Mouse (Mus musculus): ENCODE measurements around the gene Nav2.

The Nav2 gene

GRCm38 (mm10) chr7:49468492-49469205, 560.1 kb downstream of the Nav2 start:
- no peak for DNase-seq

DNA sequence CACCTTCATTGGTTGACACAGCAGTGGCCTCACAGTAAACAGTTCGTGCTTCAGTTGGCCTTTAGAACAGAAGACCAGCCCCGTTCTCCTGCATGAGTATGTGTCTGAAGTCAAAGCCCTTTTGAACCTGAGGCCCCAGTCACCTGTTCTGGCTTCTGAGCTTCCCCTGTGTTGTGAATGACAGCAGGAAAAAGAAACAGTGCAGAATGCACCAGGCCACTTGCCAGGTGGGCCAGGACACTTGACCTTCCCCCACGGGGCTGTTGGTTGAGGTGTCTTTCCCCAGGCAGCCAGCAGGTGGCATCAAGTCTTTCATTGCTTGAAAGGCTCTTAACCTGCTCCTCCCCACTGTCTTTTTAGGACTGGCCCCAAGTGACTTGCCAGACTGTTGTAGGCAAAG, 562.8 kb downstream of the Nav2 start:
- peak; percentile 76 for DNase-seq

DNA sequence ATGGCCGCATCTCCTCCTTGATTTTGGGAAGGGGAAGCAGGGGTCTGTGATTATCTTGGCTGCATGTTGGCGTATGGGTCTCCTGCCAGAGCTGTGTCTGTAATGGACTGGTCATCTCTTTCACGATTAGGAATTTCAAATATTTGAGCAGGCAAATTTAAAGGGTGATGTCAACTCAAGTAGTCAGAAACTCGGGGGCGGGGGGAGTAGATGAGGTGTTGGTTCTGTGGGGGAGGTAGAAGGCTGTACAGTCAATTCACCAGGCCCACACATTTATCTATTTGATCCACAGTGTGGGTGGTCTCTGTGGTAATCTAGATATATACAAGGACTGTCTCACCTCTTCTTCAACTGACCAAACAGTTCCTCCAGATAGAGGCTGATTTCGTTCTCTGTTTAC, 566.8 kb downstream of the Nav2 start:
- DNase-seq = no peak

- no peak for DNase-seq
These were observed 567.6 kb downstream of the Nav2 start for GRCm38 (mm10) chr7:49476163-49476562.

GRCm38 (mm10) chr7:49476666-49477065, 568.1 kb downstream of the Nav2 start:
- peak; percentile 84 for DNase-seq

DNA sequence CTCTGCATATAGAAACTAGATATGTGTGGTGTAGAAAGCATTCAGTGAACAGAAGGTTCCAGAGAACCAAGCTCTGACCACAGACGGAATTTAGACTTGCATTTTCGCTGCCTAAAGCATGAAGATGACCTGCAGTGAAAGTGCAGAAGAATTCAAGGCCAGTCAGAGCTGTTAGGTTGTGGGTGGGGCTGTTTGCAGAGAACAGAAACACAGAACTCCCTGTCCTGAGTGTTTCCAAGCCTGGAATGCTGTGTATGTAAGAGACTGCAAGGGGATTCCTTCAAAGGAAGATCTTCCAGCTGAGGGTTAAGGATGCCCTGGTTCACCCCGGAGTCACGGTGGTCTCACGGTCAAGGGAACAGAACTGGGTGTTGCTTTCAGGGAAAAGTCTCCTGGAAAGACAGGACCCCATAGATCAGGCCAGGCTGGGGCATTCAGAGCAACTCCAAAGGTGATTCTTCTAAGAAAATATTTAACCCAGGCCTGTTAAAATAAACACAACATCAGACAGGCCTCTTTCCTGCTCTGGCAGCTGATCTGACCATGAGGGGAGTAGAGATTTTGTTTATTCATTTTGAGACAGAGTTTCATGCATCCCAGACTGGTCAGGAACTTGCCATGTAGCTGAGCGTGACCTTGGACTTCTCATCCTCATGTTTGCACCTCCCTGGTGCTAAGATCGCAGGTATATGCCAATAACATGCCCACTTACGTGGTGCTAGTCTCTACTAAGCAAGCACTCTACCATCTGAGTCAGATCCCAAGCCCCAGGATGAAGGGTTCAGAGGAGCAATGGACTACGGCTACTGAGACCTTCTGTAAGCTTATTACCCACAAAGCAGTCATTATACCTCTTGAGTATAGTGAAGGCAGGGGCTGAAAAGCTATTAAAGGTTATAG, 568.8 kb downstream of the Nav2 start:
- DNase-seq = no peak

DNA sequence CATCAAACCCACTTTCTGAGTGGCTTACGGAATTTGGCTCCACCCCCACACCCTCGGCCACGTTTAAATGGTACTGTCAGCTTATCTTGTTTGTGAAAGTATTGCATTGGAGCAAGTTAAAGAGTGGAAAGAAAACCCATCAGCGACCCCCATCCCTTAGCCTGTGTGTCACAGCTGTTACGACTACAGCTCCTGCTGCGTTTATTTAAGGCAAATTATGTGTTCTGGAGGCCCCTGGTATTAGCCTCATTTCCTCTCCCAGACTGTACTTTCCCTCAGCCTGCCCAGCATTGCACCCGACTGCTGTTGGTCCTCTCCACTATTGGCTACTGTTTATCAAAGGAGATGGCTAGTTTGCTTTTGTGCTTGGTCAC, 569.4 kb downstream of the Nav2 start:
- DNase-seq = no peak

DNA sequence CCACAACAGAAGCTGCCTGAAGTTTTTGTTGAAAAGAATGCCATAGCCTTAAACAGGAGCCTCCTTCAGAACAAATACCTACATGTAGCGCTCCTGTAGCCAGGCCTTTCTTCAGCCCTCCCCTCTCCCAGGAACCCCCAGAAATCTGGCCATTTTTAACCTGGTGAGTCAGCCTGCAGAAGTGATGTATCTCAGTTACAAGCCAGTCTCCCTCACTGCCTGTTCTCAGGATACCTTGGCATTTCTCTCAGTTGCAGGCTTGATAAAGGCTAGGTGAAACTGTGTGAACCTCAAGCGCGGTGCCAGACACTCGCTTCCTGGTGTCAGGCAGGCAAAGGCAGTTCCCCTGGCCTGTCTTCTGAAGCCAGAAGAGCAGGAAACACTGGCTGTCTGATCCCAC, 570.4 kb downstream of the Nav2 start:
- DNase-seq = no peak

- DNase-seq = no peak
These were observed 572.4 kb downstream of the Nav2 start for GRCm38 (mm10) chr7:49480962-49481361.

DNA sequence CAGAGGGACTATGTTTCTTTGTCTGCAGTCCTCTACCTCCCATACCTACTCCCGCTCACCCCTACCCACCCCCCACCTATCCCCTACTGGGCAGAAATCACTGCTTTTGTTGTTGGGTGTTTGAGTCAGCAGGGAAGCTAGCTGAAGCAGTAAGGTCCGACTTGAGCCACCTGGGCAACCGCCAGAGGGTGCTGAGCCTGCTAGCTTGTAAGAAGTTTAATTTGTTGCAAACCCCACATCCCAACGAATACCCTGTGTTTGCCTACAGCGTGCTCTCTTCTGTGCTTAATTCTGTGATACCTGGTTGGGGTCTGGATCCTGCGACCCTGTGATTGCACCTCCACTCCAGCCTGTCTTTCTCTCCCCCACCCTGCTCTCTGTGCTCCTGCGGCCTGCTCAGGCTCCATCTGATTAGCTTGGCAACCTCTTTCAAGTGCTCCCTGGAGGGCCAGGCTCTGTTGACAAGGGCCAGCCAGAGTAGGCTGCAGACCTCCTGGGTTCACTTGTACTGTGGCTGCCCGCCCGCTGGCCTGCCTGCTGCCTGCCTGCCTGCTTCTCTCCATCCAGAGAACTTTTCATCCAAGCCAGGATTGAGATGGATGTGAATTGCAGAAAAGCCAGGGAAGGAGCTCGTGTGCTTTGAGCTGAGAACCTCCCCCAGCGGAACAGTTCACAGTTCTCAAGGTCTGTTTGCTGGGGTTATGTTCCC, 575.7 kb downstream of the Nav2 start:
- no peak for DNase-seq

DNA sequence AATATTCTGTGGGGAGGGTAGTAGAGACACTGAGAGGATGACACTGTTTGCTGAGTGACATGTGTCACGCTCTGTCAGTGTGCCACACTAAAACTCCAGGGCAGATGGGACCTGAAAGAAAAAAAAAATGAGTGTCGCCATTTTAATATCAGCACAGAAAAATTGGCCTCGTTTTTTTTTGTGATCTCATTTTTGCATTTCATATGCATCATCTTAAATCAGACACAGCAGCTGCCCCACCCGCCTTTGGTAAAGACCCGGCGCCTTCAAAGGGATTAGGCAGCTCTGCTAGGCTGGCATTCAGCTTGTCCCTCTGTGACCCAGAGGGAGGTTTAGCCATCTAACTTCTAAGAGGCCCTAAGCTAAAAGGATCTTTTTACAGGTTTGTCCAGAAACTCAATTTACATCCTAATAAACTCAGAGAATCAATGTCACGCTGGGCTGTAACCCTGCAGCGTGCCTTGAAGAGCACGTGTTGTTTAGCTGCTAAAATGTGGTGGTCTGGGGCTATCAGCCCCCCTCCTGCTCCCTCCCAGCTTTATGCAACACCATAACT, 576.9 kb downstream of the Nav2 start:
- no peak for DNase-seq

- no peak for DNase-seq
These were observed 578.8 kb downstream of the Nav2 start for GRCm38 (mm10) chr7:49487347-49487746.

DNA sequence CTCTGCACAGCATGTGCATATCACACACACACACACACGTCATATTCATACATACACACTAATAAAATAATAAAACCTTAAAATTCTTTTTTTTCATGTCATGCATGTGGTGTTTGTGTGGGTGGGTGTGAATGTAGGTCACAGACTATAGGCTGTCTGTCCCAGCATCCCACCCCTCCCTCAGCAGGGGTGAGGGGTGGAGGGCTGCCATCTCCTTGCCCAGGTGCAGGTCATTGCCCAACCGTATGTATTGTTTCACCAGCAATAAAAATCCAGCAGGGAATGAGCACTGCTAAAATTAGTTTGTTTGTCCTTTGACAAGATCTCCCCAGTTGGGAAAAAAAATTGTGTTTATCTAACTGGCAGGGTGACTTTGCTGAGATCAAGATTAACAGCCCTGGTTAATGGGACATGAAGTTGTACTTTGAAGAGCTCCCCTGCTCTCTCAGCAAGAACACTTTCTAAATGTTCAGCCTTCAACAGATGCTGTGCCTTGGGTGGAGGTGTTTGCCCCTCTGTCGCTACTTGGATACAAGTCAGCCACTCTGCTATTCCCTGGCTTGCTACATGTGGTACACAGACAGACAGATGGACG, 580.1 kb downstream of the Nav2 start:
- peak; percentile 58 for DNase-seq

GRCm38 (mm10) chr7:49490814-49491213, 582.3 kb downstream of the Nav2 start:
- DNase-seq = no peak

DNA sequence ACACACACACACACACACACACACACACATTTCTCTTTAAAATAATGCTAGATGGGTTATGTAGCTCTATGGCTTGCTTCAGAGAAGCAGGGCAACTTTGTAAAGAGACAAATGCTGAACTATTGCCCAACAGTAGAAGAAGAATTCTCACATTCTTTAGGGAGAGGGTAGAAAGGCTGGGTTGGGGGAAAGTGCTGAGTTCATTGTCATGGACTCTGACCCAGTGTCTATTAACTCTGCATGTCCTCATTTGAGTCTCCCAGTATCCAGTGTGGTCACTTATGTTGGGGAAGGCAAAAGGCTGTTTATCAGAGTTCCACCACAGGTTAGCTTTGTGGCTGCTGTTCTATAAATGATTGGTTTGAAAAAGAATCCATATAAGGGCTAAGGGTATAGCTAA, 584.1 kb downstream of the Nav2 start:
- no peak for DNase-seq

DNA sequence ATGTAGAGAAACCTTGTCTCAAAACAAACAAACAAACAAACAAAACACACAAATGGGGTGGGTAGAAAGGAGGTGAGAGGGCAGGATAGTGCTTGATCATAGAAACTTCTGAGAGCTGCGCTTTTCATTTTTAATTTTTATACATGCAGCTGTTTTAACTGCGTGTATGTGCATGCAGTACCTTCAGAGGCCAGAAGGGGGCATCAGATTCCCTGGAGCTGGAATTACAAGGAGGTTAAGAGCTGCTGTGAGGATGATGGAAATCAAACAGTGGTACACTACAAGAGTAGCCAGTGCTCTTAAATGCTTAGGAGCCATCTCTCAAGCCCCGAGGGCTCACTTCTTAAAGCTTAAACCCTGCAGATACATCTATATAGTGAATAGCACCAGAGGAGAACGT, 584.7 kb downstream of the Nav2 start:
- peak; percentile 78 for DNase-seq

DNA sequence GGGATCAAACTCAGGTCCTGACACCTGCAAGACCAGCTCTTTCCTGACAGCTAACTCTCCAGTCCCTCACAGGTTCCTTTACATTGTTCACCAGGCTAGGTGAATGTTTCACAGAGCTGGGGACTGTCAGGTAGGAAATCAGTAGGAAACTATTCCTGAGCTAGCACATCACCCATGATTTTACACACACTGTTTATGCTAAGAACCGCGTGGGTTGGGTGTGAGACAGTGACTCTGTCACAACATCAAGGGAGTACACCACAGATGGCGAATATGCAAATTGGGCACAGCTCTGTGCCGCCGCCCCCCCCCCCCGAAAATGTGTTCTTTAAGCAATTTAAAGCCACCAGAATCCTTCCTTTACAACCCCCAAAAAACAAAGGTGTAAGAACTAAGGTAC, 586.1 kb downstream of the Nav2 start:
- DNase-seq = no peak

DNA sequence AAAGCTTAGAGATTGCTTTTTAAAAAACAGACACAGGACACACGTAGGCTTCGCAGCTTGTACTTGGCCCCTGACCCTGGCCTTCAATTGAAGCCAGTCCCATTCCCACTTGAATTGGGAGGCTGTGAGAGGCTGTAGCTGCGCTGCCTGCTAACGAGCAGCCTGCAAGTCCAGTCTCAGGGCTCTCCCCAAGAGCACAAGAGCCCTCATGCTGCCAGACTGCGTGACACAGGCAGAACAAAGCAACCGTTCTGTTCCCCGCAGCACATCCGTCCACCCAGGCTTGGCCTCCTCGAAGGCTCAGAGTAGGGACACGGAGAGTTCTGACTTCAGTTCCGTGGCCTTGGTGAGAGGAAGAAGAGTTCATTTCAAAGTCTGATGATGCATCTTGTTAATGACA, 587.6 kb downstream of the Nav2 start:
- DNase-seq = no peak

DNA sequence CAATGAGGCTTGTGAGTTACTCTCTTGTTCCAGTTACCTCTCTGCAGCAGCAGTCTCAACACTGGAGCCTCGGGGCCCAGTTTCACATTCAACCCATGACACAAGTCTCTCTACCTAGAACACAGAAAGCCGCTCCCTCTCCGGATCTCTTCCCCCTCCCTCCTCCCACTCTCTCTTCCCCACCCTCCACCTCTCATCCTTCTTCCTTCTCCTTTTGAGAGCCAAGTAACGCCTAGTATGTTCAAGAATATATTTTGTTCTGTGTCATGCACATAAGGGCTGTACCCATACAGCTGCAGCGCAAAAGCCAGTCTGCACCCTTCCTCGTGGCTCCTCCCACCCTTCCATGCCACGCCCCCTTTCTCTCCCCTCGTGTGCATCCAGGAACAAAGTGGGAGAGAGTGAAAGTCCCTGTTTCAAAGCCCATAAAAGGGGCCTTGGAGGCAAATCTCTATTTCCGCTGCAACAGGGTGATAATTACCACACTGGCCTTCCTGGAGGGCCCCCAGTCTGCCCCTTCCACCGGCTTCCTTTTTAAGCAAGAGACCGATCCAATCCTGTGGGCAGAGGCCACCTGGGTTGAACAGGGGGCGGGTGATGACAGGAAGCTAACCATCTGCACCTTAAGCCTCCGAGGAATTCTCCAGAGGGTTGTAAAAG, 588.4 kb downstream of the Nav2 start:
- peak; percentile 50 for DNase-seq

DNA sequence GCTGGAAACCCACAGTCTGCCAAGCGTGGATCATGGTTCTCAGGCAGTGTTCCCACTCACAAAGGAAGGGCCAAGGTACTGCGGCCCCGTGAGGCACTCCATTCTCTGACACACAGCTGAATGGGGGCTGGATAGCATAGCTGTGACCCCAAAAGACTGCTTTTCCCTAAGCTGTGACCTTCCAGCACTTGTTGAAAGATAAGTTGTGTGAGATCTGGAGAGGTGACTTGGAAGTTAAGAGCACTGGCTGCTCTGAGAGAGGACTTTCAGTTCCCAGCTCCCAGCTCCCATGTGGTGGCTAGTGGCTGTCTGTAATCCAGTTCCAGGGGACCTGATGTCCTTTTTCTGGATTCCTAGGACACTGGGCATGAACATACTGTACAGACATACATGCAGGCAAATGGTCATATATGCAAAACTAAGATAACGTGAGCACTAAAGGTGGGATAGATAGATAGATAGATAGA, 588.9 kb downstream of the Nav2 start:
- DNase-seq = no peak

DNA sequence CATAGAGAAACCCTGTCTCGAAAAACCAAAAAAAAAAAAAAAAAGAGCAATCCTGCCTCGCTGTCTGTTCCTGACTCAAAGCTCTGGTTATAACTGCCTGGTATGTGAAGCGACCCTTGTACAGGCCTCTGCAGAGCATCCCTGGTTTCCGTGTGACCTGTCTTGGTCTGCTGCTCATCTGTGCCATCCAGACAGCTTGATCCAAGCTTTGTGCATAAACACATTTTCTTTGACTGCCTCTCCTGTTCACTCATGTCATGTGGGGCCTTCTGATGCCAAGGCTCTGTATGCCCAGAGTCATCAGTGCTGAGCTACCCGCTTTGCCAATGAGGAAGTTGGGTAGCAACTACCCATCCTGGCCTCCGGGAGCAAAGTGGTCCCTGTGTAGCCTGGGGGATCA, 591.1 kb downstream of the Nav2 start:
- DNase-seq = no peak

DNA sequence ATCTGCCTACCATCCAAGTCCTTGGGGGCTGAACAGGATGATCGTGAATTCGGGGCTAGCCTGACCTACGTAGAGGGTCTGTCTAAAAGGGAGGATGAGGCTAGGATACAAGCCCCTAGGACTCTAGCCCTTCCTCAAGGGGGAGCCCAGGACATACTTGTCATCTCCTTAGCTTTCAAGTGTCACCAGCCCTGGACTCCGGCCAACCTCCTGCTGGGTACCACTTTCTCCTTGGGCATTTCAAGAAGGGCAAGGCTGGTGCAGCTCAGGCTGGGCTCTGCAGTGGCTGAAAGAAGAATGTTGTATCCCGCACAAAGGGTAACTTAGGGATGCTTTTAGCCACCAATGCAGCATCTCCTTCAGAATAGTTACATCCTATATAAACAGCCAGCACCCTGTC, 592.4 kb downstream of the Nav2 start:
- DNase-seq = no peak
